Mouse (Mus musculus): ENCODE measurements around the gene A630095N17Rik.
A peak's percentile ranks its signal among the peaks of the same experiment; 100 is the strongest.

The A630095N17Rik gene

GRCm38 (mm10) chr1:75254625-75255013 is 22.7 kb upstream of the A630095N17Rik start:
- Histone ChIP-seq H3K4me3 (replicated peaks; ENCODE audit: low read length) (no peak overlapping the region), H3K27me3 (ENCODE audit: insufficient read depth, low read length) (peaks cover 9% of the 10 kb centered on the region), H3K36me3 (ENCODE audit: insufficient read depth, low read length) (no peaks in the 10 kb centered on the region), H3K9me3 (ENCODE audit: low read length) (no peaks in the 10 kb centered on the region), H3K4me1 (replicated peaks; ENCODE audit: low read depth, low read length) (peaks cover 40% of the 10 kb centered on the region)
- no peak for TF ChIP-seq NANOG (IDR thresholded peaks at IDR 0.05; ENCODE audit: borderline replicate concordance, low read length)
- TF ChIP-seq CTCF (conservative IDR thresholded peaks at IDR 0.05; ENCODE audit: low read length), result no peak
- no peak for TF ChIP-seq POU5F1 (IDR thresholded peaks at IDR 0.05; ENCODE audit: borderline replicate concordance, low read length)

- Histone ChIP-seq H3K27me3 (ENCODE audit: insufficient read depth, low read length) (peaks cover 9% of the 10 kb centered on the region), H3K4me1 (replicated peaks; ENCODE audit: low read depth, low read length) (peaks cover 40% of the 10 kb centered on the region), H3K4me3 (replicated peaks; ENCODE audit: low read length) (0 out of 2 replicates have a peak overlapping the region, but pooled peaks have one; percentile 32), H3K9me3 (ENCODE audit: low read length) (no peaks in the 10 kb centered on the region), H3K36me3 (ENCODE audit: insufficient read depth, low read length) (no peaks in the 10 kb centered on the region)
- TF ChIP-seq CTCF (conservative IDR thresholded peaks at IDR 0.05; ENCODE audit: low read length) (peak; percentile 98), POU5F1 (IDR thresholded peaks at IDR 0.05; ENCODE audit: borderline replicate concordance, low read length) (no peak), NANOG (IDR thresholded peaks at IDR 0.05; ENCODE audit: borderline replicate concordance, low read length) (no peak)
Observed at GRCm38 (mm10) chr1:75253849-75254624, 22.1 kb upstream of the A630095N17Rik start.

GRCm38 (mm10) chr1:75253029-75253428 is 21.1 kb upstream of the A630095N17Rik start:
- Histone ChIP-seq H3K4me1 (replicated peaks; ENCODE audit: low read depth, low read length) (peaks cover 42% of the 10 kb centered on the region), H3K27me3 (ENCODE audit: insufficient read depth, low read length) (peaks cover 8% of the 10 kb centered on the region), H3K36me3 (ENCODE audit: insufficient read depth, low read length) (no peaks in the 10 kb centered on the region), H3K4me3 (replicated peaks; ENCODE audit: low read length) (peak overlapping the region; percentile 62), H3K9me3 (ENCODE audit: low read length) (no peaks in the 10 kb centered on the region)
- TF ChIP-seq CTCF (conservative IDR thresholded peaks at IDR 0.05; ENCODE audit: low read length), result peak; percentile 35
- no peak for TF ChIP-seq POU5F1 (IDR thresholded peaks at IDR 0.05; ENCODE audit: borderline replicate concordance, low read length)
- TF ChIP-seq NANOG (IDR thresholded peaks at IDR 0.05; ENCODE audit: borderline replicate concordance, low read length), result no peak

- Histone ChIP-seq H3K9me3 (ENCODE audit: low read length) (no peaks in the 10 kb centered on the region), H3K36me3 (ENCODE audit: insufficient read depth, low read length) (no peaks in the 10 kb centered on the region), H3K4me3 (replicated peaks; ENCODE audit: low read length) (peak overlapping the region; percentile 62; the same call in 1 of the 2 replicates), H3K4me1 (replicated peaks; ENCODE audit: low read depth, low read length) (peaks cover 49% of the 10 kb centered on the region), H3K27me3 (ENCODE audit: insufficient read depth, low read length) (peaks cover 4% of the 10 kb centered on the region; the same call in 1 of the 2 replicates)
- TF ChIP-seq NANOG (IDR thresholded peaks at IDR 0.05; ENCODE audit: borderline replicate concordance, low read length), result no peak
- no peak for TF ChIP-seq CTCF (conservative IDR thresholded peaks at IDR 0.05; ENCODE audit: low read length)
- no peak for TF ChIP-seq POU5F1 (IDR thresholded peaks at IDR 0.05; ENCODE audit: borderline replicate concordance, low read length)
Observed at GRCm38 (mm10) chr1:75252308-75252707, 20.4 kb upstream of the A630095N17Rik start.

- H3K9me3 ChIP-seq (ENCODE audit: low read length), result no peaks in the 10 kb centered on the region
- TF ChIP-seq CTCF (conservative IDR thresholded peaks at IDR 0.05; ENCODE audit: low read length) (peak; percentile 80), NANOG (IDR thresholded peaks at IDR 0.05; ENCODE audit: borderline replicate concordance, low read length) (no peak)
- peaks cover 4% of the 10 kb centered on the region; the same call in 1 of the 2 replicates for H3K27me3 ChIP-seq (ENCODE audit: insufficient read depth, low read length)
- peaks cover 59% of the 10 kb centered on the region for H3K4me1 ChIP-seq (replicated peaks; ENCODE audit: low read depth, low read length)
- peak overlapping the region; percentile 57 for H3K4me3 ChIP-seq (replicated peaks; ENCODE audit: low read length)
- H3K36me3 ChIP-seq (ENCODE audit: insufficient read depth, low read length), result 0 out of 2 replicates have a peak, but pooled peaks cover 1% of the 10 kb centered on the region
Observed at GRCm38 (mm10) chr1:75251112-75251970, 19.4 kb upstream of the A630095N17Rik start.

- Histone ChIP-seq H3K4me3 (replicated peaks; ENCODE audit: low read length) (no peak overlapping the region), H3K36me3 (ENCODE audit: insufficient read depth, low read length) (0 out of 2 replicates have a peak, but pooled peaks cover 6% of the 10 kb centered on the region), H3K9me3 (ENCODE audit: low read length) (no peaks in the 10 kb centered on the region), H3K4me1 (replicated peaks; ENCODE audit: low read depth, low read length) (peaks cover 67% of the 10 kb centered on the region), H3K27me3 (ENCODE audit: insufficient read depth, low read length) (peaks cover 4% of the 10 kb centered on the region; the same call in 1 of the 2 replicates)
- TF ChIP-seq CTCF (conservative IDR thresholded peaks at IDR 0.05; ENCODE audit: low read length) (no peak), POU5F1 (IDR thresholded peaks at IDR 0.05; ENCODE audit: borderline replicate concordance, low read length) (no peak), NANOG (IDR thresholded peaks at IDR 0.05; ENCODE audit: borderline replicate concordance, low read length) (no peak)
Observed at GRCm38 (mm10) chr1:75250498-75250897, 18.6 kb upstream of the A630095N17Rik start.

- H3K4me1 ChIP-seq (replicated peaks; ENCODE audit: low read depth, low read length), result peaks cover 77% of the 10 kb centered on the region
- TF ChIP-seq CTCF (conservative IDR thresholded peaks at IDR 0.05; ENCODE audit: low read length) (no peak), NANOG (IDR thresholded peaks at IDR 0.05; ENCODE audit: borderline replicate concordance, low read length) (no peak), POU5F1 (IDR thresholded peaks at IDR 0.05; ENCODE audit: borderline replicate concordance, low read length) (no peak)
- 0 out of 2 replicates have a peak overlapping the region, but pooled peaks have one; percentile 29 for H3K4me3 ChIP-seq (replicated peaks; ENCODE audit: low read length)
- peaks cover 18% of the 10 kb centered on the region for H3K36me3 ChIP-seq (ENCODE audit: insufficient read depth, low read length)
- no peaks in the 10 kb centered on the region for H3K9me3 ChIP-seq (ENCODE audit: low read length)
- peaks cover 4% of the 10 kb centered on the region; the same call in 1 of the 2 replicates for H3K27me3 ChIP-seq (ENCODE audit: insufficient read depth, low read length)
Observed at GRCm38 (mm10) chr1:75248041-75248772, 16.3 kb upstream of the A630095N17Rik start.
